Mouse (Mus musculus): ENCODE results near the gene Sult5a1.
A peak's percentile ranks its signal among the peaks of the same experiment; 100 is the strongest.

Sult5a1 gene

DNA sequence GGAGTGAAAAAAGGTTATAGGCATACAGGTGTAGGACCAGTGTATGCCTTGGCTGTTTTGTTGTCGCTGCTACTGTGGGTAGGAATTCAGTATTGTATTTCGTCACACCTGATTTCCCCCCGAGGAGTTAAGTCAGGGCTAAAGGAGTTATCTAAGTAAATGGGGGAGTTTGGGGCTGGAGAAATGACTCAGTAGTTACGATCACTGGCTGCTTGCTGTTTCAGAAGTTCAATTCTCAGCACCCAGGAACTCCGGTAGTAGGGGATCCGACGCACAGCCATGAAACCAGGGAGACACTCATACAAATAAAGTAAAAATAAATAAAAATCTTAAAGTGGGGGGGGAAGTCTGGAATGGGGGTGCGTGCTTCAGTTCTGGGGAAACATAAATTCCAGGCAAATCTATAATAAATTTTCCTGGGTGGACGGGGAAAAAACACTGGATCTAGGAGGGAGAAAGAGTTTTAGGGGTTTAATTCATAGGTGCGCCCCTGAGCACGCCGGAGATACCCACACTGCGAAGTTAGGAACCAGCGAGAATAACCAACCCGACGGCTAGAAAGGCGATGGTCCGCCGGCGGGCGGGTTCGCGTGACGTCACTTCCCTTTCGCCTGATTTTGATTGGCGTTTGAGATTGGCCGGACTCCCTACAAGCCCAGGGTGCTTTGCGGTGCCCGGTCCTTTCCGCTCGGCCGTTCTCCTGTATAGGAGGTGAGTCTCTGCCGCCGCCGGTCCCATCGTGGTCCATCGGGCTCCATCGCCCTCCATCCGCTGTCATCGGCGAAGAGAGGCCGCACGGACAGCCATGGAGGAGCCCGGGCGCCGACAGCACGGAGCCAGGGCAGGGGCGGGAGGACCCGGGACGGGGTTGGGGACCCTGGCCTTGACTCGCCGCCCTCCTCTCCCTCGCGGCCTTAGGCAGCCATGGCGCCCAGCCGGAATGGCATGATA, 56.1 kb downstream of the Sult5a1 start, which contains the start of gene Rpl13:
Gene Rpl13, plus strand, starts transcription at position 616 of the 951 bp plus-strand sequence.
- peak; percentile 87 for DNase-seq (ENCODE audit: low read depth, low spot score)

DNA sequence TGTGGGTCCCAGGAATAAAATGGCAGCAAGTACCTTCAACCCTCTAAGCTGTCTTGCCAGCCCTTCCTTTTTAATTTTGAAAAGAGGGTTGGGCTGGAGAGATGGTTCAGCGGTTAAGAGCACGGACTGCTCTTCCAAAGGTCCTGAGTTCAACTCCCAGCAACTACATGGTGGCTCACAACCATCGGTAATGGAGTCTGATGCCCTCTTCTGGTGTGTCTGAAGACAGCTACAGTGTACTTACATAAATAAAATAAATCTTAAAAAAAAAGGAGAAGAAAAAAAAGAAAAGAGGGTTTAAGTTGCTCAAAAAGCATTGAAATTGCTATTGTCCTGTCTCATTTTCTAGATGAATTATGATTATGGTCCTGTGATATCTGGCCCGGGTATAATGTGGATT, 56.9 kb downstream of the Sult5a1 start:
- DNase-seq (ENCODE audit: low read depth, low spot score): no peak

DNA sequence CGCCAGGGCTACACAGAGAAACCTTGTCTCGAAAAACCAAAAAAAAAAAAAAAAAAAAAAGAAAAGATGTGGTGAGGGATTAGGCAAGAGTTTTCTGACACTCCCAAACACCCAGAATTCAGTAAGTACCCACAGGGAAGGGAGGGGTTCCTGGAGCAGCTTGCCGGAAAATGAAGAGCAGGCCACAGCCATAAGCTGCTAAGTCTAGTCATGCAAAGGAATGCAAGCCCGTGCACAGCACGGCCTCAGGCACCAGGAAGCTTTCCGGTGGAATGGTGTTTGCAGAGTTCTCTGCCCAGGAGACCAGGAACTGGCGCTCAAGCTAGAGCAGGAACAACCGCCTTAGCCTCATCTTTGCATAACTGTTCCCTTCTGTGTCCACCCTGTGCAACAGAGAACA, 57.8 kb downstream of the Sult5a1 start:
- DNase-seq (ENCODE audit: low read depth, low spot score): no peak

DNA sequence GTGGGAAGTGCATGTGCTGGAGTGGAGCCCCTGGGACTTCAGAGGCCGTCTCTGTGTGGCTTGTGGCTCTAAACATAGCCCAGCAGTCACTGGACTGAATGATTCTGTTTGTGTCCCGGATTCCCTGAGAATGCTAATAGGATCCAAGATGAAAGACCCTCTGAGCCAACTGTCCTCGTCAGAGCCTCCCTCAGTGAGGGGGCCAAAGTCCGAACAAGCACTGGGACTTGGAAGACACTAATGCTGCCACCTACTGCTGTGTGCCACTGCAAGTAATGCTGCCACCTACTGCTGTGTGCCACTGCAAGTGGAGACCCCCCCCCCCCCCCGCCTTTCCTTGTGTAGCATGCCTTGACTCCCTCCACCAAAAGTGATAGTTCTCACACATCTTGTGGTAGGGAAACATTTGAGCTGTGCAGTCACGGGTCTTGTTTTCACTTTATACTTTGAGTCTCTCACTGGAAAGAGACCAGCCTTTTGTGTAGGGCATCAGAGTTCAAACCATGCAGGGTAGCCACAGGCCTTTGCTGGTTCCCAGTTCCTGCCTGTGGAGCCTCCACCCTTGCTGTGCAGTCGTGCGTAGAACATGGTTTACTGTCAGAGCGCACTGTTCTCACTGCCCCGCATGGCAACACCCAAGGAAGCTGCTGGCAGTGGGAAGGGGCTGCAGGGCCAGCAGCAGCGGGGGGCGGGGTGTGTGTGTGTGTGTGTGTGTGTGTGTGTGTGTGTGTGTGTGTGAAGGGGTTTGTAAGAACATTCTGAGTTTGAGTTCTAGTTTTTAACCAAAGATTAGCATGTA, 60.1 kb downstream of the Sult5a1 start:
- no peak for DNase-seq (ENCODE audit: low read depth, low spot score)

DNA sequence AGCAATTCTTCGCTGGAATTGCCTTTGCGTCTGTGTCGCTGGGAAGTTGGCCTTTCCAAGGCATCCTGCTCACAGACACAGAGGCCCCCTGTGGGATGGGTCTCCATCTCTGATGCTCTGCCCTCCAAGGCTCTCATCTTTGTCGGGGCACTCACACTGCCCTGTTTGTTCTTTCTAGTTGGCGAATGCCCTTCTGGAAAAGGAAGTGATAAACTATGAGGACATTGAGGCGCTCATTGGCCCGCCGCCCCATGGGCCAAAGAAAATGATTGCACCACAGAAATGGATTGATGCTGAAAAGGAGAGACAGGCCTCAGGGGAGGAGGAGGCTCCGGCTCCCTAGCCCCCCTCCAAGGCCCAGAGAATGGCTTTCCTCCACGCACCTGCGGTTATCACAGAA, 60.9 kb downstream of the Sult5a1 start:
- no peak for DNase-seq (ENCODE audit: low read depth, low spot score)
